Mouse (Mus musculus) layer of hippocampus, postnatal 25 days (tissue): Measurements from ENCODE around the gene Gm13101. TPM values are rescaled to one million over a fixed set of nuclear protein-coding genes. Genes with fewer than 3 reads are reported as not detected.
"Not testable (repeated sequence)": the region's sequence is repeated elsewhere in the genome, so short reads cannot be mapped to it uniquely, and the experiment has no call there.

ENCODE experiments used
- DNase-seq, 2 experiments: peaks; one replicate each; pipeline ENCODE4 v3.0.0; 2022; ENCODE audit warnings: mixed read lengths in 2 of 2, low spot score in 1 of 2; ENCODE audit errors: extremely low spot score in 1 of 2
- total RNA-seq, 2 experiments: library from RNA; stranded (reverse); gene quantifications; 2 replicates each; pipeline ENCODE4 v1.2.3; 2021

Gm13101 gene
- total RNA-seq, result not detected

DNA sequence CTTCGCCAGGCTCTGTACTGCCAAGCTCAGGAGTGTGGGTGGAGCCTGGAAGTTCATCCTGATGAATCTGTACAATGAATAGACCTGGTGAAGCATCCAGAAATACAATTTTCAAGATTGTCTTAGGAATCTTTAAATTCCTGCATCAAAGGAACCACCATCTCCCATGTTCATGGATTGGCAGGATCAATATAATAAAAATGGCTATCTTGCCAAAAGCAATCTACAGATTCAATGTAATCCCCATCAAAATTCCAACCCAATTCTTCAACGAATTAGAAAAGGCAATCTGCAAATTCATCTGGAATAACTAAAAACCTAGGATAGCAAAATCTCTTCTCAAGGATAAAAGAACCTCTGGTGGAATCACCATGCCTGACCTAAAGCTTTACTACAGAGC lies at the start of gene Gm13101:
Gm13101 (minus strand) TSS at position 101 of the 400 bp plus-strand sequence.
- not testable (repeated sequence) for DNase-seq

DNA sequence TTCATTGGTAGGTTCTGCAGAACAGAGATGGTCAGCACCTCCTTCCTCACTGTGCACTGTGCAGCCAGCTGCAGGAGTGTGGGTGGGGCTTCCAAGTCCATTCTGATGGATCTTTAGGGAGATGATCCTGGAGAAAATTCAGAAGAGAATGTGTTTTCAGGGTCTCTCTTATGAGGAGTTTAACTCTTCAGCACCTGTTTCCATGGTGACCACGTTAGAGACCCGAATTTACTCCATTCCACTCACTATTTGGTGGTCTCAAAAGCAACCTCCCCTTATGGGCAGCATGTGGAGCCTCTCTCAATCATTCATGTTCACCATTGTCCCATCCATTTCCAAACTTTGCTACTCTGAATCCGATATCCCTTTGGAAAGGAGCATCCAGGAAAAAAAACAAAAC lies 27.5 kb upstream of the Gm13101 start, which contains the start of gene Pramef17:
Pramef17 (minus strand) TSS at position 101 of the 400 bp plus-strand sequence.
- DNase-seq, result not testable (repeated sequence)

DNA sequence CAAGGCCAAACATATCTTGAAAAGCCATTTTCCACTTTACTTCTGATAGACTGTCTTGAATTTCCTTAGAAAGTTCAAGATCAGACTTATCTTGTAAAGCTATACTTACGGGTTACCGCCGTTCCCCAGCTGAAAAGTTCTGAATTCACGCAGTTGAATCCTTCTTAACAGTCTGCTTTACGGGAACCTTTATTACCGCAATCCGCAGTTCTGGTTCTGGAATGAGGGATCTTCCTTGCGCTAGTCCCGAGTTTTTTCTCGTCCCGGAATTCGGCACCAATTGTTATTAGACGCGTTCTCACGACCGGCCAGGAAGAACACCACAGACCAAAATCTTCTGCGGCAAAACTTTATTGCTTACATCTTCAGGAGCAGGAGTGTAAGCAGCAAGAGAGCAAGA lies 21.4 kb upstream of the Gm13101 start:
- DNase-seq, result peak; percentile 36

DNA sequence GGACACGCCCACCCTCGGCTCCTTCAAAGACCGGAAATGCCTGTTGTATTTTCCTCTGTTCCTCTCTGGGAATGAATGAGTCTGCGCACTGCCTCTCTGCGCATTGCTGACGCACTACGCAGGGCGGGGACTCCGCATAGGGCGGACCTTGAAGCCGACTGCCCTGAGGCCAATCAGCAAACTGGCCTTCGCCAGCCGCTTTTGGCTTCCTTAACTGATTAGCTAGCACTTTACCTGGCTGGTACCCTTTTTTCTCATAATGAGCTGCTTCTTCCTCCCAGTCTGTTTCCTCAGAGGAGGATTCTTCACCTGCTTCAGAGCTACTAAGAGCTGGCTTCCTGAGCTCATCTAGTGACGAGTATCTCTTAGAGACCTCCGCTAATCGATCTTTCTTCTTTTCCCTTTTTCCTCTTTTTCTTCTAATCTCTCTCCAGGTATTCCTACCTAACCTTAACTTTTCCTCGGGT lies 20.8 kb upstream of the Gm13101 start:
- DNase-seq, result peak; percentile 4 to 39

DNA sequence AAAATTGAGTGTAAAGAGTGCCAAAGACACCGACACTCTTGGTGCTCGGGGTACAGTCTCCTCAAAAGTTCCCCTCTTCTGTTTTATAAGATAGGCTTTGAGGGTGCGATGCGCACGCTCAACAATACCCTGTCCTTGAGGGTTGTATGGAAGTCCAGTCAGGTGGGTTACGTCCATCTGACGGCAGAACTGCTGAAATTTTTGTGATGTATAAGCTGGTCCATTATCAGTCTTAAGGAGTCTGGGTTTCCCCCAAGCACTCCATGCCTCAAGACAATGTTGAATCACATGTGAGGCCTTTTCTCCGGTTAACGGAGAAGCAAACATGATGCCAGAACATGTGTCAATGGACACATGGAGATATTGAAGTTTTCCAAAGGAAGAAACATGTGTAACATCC lies 19.0 kb upstream of the Gm13101 start:
- peak; percentile 2 to 19 for DNase-seq

DNA sequence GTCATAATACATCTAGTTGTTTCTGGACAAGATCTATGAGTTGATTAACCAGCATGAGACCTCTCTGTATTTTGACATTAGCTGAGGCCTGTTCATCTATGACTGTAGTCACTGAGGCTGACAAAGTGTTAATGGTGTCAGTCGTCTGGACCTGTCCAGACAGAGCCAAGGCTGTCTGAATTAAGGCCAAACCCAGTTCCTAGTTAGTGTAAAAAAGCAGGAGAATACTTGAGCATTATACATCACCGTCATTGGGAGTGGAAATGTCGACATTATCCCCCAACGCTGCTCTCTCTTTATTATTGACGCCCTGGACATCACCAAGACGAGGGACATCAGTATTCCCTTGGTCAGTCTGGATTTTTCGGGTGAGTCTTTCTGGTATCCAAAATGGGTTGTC lies 18.4 kb upstream of the Gm13101 start:
- DNase-seq, result peak; percentile 2 to 6

DNA sequence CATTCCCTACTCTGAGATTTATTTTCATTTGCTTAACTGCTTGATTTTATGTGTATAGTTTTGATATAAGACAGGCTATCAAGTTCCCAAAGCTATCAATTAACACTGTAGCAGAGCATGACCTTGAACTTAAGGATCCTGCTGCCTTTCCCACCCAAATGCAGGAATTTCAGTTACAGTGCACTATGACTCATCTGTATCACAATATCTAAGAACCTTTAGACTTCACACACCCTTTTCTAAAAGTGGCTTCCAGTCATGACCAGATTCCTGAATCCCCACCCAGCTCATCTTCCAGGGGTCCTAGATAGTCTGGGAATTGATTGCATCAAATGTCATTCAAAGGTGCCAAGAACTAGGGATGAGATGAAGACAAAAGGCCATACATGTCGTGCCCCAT lies 16.7 kb upstream of the Gm13101 start:
- not testable (repeated sequence) for DNase-seq

DNA sequence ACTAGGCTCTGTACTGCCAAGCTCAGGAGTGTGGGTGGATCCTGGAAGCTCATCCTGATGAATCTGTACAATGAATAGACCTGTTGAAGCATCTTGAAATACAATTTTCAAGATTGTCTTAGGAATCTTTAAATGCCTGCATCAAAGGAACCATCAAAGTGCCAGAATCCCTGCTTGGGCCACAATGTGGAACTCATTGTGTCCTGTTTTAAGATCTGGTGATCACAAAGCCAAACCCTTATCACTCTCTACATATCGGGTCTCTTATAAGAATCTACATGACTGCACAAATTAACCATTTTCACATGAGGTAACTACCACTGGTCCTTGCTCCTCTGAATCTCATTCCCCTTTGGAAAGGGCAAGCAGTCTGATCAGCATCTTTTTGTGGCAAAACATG lies 15.8 kb downstream of the Gm13101 start, which contains the start of gene Pramef25:
Pramef25 (minus strand) TSS at position 101 of the 400 bp plus-strand sequence.
- DNase-seq, result not testable (repeated sequence)

Other genes starting within 250 kb of the Gm13101 start
- gene Gm13078, start 247.5 kb downstream of the Gm13101 start, total RNA-seq, result not detected
- not detected for gene Gm13023, start 177.6 kb downstream of the Gm13101 start, total RNA-seq
- gene Gm13084, start 150.9 kb downstream of the Gm13101 start, total RNA-seq, result not detected
- not detected for gene Gm13103, start 120.5 kb downstream of the Gm13101 start, total RNA-seq
- not detected for gene Pramef6, start 66.6 kb downstream of the Gm13101 start, total RNA-seq
- gene Pramef25, start 15.9 kb downstream of the Gm13101 start, total RNA-seq, result not detected
- not detected for gene Pramef17, start 27.4 kb upstream of the Gm13101 start, total RNA-seq
- gene Pramel4, start 92.2 kb upstream of the Gm13101 start, total RNA-seq, result not detected
- not detected for gene Gm13102, start 139.5 kb upstream of the Gm13101 start, total RNA-seq
- gene Oog3, start 195.7 kb upstream of the Gm13101 start, total RNA-seq, result not detected
- not detected for gene Oog2, start 223.8 kb upstream of the Gm13101 start, total RNA-seq
- not detected for gene C87977, start 246.4 kb upstream of the Gm13101 start, total RNA-seq